ENCODE assay signal across 8 mouse cellular contexts in genomic region chr3:148959327-148960025, GRCm38 (mm10). TPM values are rescaled to one million over a fixed set of nuclear protein-coding genes. Genes with fewer than 3 reads are reported as not detected.
DNase-seq lines count a peak whose midpoint lies in the region; ATAC-seq and TF ChIP-seq lines count a peak whose summit lies in the region.

No protein-coding gene starts in this region.

- no peak overlapping the region for H3K9ac ChIP-seq in embryonic facial prominence, embryonic 11.5 days (replicated peaks; ENCODE audit: low read length)
- H3K9ac ChIP-seq in heart, embryonic 12.5 days = peak overlapping the region; percentile 66
- peak overlapping the region; percentile 37; the same call in 1 of the 2 replicates for H3K9ac ChIP-seq in kidney, embryonic 14.5 days (ENCODE audit: low read depth, low read length)
- H3K9ac ChIP-seq in lung, embryonic 16.5 days (ENCODE audit: low read length) = peak overlapping the region; percentile 55

- no peaks in the 10 kb centered on the region for H3K9me3 ChIP-seq in embryonic facial prominence, embryonic 11.5 days (replicated peaks; ENCODE audit: control insufficient read depth, low read length)
- H3K9me3 ChIP-seq in heart, embryonic 12.5 days (replicated peaks) = no peaks in the 10 kb centered on the region
- H3K9me3 ChIP-seq in kidney, embryonic 14.5 days (ENCODE audit: control insufficient read depth, low read length) = no peaks in the 10 kb centered on the region
- H3K9me3 ChIP-seq in lung, embryonic 16.5 days (ENCODE audit: control insufficient read depth, low read length) = no peaks in the 10 kb centered on the region

- peak overlapping the region; percentile 32 for H3K4me2 ChIP-seq in embryonic facial prominence, embryonic 11.5 days (ENCODE audit: low read depth, low read length)
- peak overlapping the region; percentile 65 for H3K4me2 ChIP-seq in heart, embryonic 12.5 days
- H3K4me2 ChIP-seq in kidney, embryonic 14.5 days (replicated peaks; ENCODE audit: low read depth, low read length) = peak overlapping the region; percentile 30
- H3K4me2 ChIP-seq in lung, embryonic 16.5 days (ENCODE audit: low read depth, low read length) = peak overlapping the region; percentile 60

- no peaks in the 10 kb centered on the region for H3K27me3 ChIP-seq in embryonic facial prominence, embryonic 11.5 days (ENCODE audit: control insufficient read depth, insufficient read depth, low read length)
- no peaks in the 10 kb centered on the region for H3K27me3 ChIP-seq in heart, embryonic 12.5 days (replicated peaks)
- no peaks in the 10 kb centered on the region for H3K27me3 ChIP-seq in kidney, embryonic 14.5 days (ENCODE audit: control insufficient read depth, insufficient read depth, low read length)
- H3K27me3 ChIP-seq in lung, embryonic 16.5 days (ENCODE audit: control insufficient read depth, insufficient read depth, low read depth, low read length) = no peaks in the 10 kb centered on the region

- ATAC-seq in embryonic facial prominence, embryonic 11.5 days (replicated peaks; ENCODE audit: insufficient number of reproducible peaks, low FRiP score, low TSS enrichment, low read depth) = 0 out of 2 replicates have a peak, but pooled peaks have one; percentile 11
- peak; percentile 73 for ATAC-seq in heart, embryonic 12.5 days (ENCODE audit: insufficient number of reproducible peaks, low FRiP score)
- 0 out of 2 replicates have a peak, but pooled peaks have one; percentile 59 for ATAC-seq in kidney, embryonic 14.5 days (ENCODE audit: low FRiP score, low TSS enrichment)
- ATAC-seq in lung, embryonic 16.5 days (ENCODE audit: low read depth) = peak; percentile 80

- WGBS in embryonic facial prominence, embryonic 11.5 days = 20% methylated on average over 15 of the region's 15 CpGs
- WGBS in heart, embryonic 12.5 days = 10% methylated on average over 15 of the region's 15 CpGs
- 17% methylated on average over 15 of the region's 15 CpGs for WGBS in kidney, embryonic 14.5 days
- WGBS in lung, embryonic 16.5 days = 11% methylated on average over 15 of the region's 15 CpGs

- H3K36me3 ChIP-seq in embryonic facial prominence, embryonic 11.5 days (replicated peaks; ENCODE audit: control insufficient read depth, insufficient read depth, low read depth, low read length) = no peaks in the 10 kb centered on the region
- H3K36me3 ChIP-seq in heart, embryonic 12.5 days = no peaks in the 10 kb centered on the region; the same call in 1 of the 2 replicates
- H3K36me3 ChIP-seq in kidney, embryonic 14.5 days (ENCODE audit: control insufficient read depth, insufficient read depth, low read length) = peaks cover 3% of the 10 kb centered on the region; the same call in 1 of the 2 replicates
- H3K36me3 ChIP-seq in lung, embryonic 16.5 days (ENCODE audit: control insufficient read depth, insufficient read depth, low read length) = no peaks in the 10 kb centered on the region

- no peak for TF ChIP-seq CTCF in layer of hippocampus, adult 2 months (conservative IDR thresholded peaks at IDR 0.05)

- peaks cover 7% of the 10 kb centered on the region for H3K4me1 ChIP-seq in embryonic facial prominence, embryonic 11.5 days (ENCODE audit: control insufficient read depth, insufficient read depth, low read length)
- peaks cover 56% of the 10 kb centered on the region for H3K4me1 ChIP-seq in heart, embryonic 12.5 days (replicated peaks)
- peaks cover 30% of the 10 kb centered on the region for H3K4me1 ChIP-seq in kidney, embryonic 14.5 days (ENCODE audit: control insufficient read depth, insufficient read depth, low read length)
- H3K4me1 ChIP-seq in lung, embryonic 16.5 days (replicated peaks; ENCODE audit: control insufficient read depth, insufficient read depth, low read length) = peaks cover 53% of the 10 kb centered on the region

- H3K27ac ChIP-seq in layer of hippocampus, adult 2 months = no peak overlapping the region
- H3K27ac ChIP-seq in embryonic facial prominence, embryonic 11.5 days (replicated peaks; ENCODE audit: low read depth, low read length) = no peak overlapping the region
- peak overlapping the region; percentile 0; the same call in 1 of the 2 replicates for H3K27ac ChIP-seq in heart, embryonic 12.5 days (ENCODE audit: poor library complexity, severe bottlenecking)
- H3K27ac ChIP-seq in kidney, embryonic 14.5 days (ENCODE audit: low read depth, low read length) = no peak overlapping the region
- 0 out of 2 replicates have a peak overlapping the region, but pooled peaks have one; percentile 12 for H3K27ac ChIP-seq in lung, embryonic 16.5 days (ENCODE audit: low read length)

- peak overlapping the region; percentile 34 for H3K4me3 ChIP-seq in layer of hippocampus, adult 2 months
- H3K4me3 ChIP-seq in embryonic facial prominence, embryonic 11.5 days (ENCODE audit: low read depth, low read length) = no peak overlapping the region
- H3K4me3 ChIP-seq in heart, embryonic 12.5 days = peak overlapping the region; percentile 42
- peak overlapping the region; percentile 18; the same call in 1 of the 2 replicates for H3K4me3 ChIP-seq in kidney, embryonic 14.5 days (ENCODE audit: low read length)
- peak overlapping the region; percentile 45 for H3K4me3 ChIP-seq in lung, embryonic 16.5 days (ENCODE audit: low read length)

- DNase-seq in layer of hippocampus, adult 2 months (ENCODE audit: low spot score in 2 of 2) = no peak
- DNase-seq in layer of hippocampus, adult 9-10 months (ENCODE audit: low spot score) = no peak
- DNase-seq in embryonic facial prominence, embryonic 11.5 days (ENCODE audit: low spot score) = no peak
- DNase-seq in retina, postnatal 1 day = peak; percentile 82
- DNase-seq in left cerebral cortex, adult 9 months (ENCODE audit: low spot score in 2 of 2) = no peak

RNA-seq across cellular contexts. Expression of gene Adgrl2, which starts 30.9 kb away (rescaled TPM):
- total RNA-seq in layer of hippocampus, adult 2 months (2021) = 10 to 100 TPM; 56.6 to 58.7 TPM
- polyA plus RNA-seq in embryonic facial prominence, embryonic 11.5 days (2014; fragmentation: Nextera tagmentation; extraction: Ambion mirVana) = 107 and 113 TPM in 2 replicates
- 48.1 and 52.2 TPM in 2 replicates for polyA plus RNA-seq in heart, embryonic 12.5 days (2016; fragmentation: Nextera tagmentation; extraction: Ambion mirVana)
- 85.3 and 105 TPM in 2 replicates for polyA plus RNA-seq in kidney, embryonic 14.5 days (2014; fragmentation: Nextera tagmentation; extraction: Ambion mirVana)
- 46.3 and 51.1 TPM in 2 replicates for polyA plus RNA-seq in lung, embryonic 16.5 days (2015; fragmentation: Nextera tagmentation; extraction: Ambion mirVana)

Comparison
In these comparisons a context has a peak if more than half of its experiments do, and no peak if none do; other contexts are left out.
1. H3K27ac ChIP-seq: peak in heart, embryonic 12.5 days (single experiment) and lung, embryonic 16.5 days (single experiment); none in layer of hippocampus, adult 2 months (single experiment), embryonic facial prominence, embryonic 11.5 days (single experiment) and kidney, embryonic 14.5 days (single experiment).
2. ATAC-seq: peak in every context shown above with its lines; median percentile 80 in lung, embryonic 16.5 days; 73 in heart, embryonic 12.5 days; 59 in kidney, embryonic 14.5 days; 11 in embryonic facial prominence, embryonic 11.5 days.
3. Peak in every context shown above with its lines, with median percentiles within 50 percentile points of each other: H3K4me2 ChIP-seq.